Mouse (Mus musculus) cerebellum, adult 8-10 months (tissue): ENCODE measurements at regions not wholly inside any gene's neighbourhood (a gene's known extent, or its start where the extent isn't known, plus 50 kb on each side); places are given as distances from the start of the nearest gene placed in this dataset.

Source experiments
- DNase-seq: peaks from one replicate; pipeline ENCODE4 v3.0.0; 2022

GRCm38 (mm10) chr13:11268673-11269340 is 837.9 kb downstream of the Ryr2 start:
- DNase-seq: peak; percentile 11

GRCm38 (mm10) chr13:11247541-11247940 is 859.2 kb downstream of the Ryr2 start:
- no peak for DNase-seq

DNA sequence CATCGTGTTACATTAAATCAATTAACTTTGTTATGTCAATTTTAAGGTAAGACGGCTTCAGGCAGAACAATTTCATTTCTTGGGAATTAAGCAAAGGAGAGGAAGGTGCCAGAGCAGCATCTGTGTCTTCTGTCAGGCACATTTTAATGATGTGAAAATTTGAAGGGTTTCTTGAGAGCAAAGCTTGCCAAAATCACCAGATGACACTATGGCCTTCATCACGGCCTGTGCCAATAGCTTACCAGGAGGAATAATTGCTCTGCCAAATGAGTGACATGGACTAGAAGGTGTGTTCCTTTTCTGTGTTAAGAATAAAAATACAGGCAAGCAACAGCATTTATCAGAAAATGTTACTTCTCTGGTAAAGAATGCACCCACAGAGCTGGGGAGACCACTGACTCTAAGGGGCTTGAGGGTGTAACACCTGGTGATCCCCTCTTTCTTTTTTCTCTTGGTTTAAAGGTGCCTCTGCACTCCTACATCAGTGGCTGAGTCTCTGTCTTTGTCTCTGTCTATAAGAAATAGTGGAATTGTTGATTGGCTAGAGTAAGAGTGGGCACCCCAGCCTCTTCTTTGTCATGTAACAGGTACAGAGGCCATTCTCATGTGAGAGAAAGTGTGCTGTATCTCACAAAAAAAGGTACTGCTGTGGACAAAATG is 856.2 kb upstream of the Chrm3 start:
- peak; percentile 57 for DNase-seq

GRCm38 (mm10) chr13:11210109-11210508 is 849.5 kb upstream of the Chrm3 start:
- DNase-seq: no peak

DNA sequence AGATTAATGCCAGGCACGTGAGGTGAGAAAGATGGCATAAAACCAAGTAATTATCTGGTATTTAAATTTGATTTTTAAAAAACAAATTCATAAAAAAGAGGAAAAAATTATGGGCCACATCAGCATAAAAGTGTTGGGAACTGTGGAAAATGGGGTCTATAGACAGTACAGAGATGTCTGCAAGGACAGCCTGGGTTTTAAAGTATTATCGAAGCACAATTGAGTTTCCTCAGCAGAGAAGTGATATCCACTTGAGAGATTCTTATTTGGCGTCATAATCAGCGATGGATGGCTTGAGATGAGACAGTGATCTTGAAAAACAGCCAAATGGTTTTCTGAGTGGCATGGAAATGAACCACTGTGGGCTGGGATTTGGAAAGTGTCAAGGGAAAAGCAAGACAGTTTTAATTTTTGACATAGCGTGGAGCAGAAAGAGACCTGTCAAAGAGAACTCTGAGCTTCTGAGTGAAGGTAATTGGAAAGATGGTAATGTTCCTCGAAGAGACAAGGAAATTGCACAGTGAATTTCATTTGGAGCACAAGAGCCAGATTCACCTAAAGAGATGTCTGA is 844.7 kb upstream of the Chrm3 start:
- DNase-seq: no peak

GRCm38 (mm10) chr13:11201978-11202377 is 841.3 kb upstream of the Chrm3 start:
- no peak for DNase-seq

- no peak for DNase-seq
Measured at GRCm38 (mm10) chr13:11192471-11192870, 831.8 kb upstream of the Chrm3 start.

- DNase-seq: no peak
Measured at GRCm38 (mm10) chr13:11181191-11181590, 820.5 kb upstream of the Chrm3 start.

GRCm38 (mm10) chr13:11180356-11180755 is 819.7 kb upstream of the Chrm3 start:
- no peak for DNase-seq

- DNase-seq: no peak
Measured at GRCm38 (mm10) chr13:11178586-11178985, 817.9 kb upstream of the Chrm3 start.

DNA sequence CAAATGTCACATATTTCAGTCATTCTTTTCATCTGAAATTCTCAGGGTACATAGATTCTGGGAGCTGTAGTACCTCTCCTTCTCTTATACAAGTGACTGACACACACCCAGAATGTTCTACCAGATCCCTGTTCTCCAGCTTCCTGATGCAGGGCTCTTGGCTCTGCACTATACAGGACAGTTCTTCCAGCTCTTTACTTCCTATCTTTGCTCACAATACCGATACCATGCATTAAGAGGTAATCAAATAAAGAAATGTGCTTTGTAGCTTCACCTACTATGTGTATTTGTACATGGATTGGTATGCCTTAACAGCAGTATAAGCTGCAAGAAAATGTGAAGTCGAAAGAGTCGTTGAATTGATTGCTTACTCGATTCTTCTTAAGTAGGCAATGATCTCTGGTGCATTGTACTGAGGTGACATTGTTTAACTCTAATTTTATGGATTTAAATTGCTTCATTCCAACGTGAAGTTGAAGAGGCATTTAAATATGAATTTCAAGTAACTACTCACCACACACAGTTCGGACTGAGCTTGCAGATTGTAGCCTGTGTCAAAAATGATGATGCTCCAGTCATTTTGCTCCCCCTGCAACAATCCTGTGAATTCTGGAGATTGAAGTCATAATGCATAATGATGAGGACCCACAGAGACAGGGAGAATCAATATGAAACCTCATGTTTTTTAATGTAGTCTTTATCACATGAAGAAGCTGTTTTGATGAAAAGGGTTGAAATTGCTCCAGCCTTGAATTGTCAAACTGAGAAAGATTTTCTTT is 817.2 kb upstream of the Chrm3 start:
- DNase-seq: no peak

GRCm38 (mm10) chr13:11167115-11167514 is 806.5 kb upstream of the Chrm3 start:
- DNase-seq: no peak

GRCm38 (mm10) chr13:11164130-11164529 is 803.5 kb upstream of the Chrm3 start:
- DNase-seq: no peak

GRCm38 (mm10) chr13:11147268-11147667 is 786.6 kb upstream of the Chrm3 start:
- DNase-seq: no peak

DNA sequence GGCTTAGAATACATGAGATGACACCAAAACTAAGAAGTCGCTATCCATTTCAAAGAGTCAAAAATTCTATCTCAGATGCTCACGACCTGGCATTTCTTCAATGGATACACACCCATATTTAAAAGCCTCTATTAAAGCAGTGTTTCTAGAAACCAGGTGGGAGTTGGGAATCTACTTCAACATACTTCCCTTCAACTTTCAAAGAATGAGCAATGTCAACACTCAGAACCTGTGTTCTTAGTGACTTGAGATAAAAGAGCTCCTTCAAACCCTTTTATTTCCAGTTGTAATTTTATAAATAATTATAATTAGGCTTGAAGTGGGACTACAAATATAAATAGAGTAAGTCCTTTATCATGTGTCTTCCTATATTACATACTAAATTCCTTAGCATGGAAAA is 747.0 kb upstream of the Chrm3 start:
- DNase-seq: no peak

- no peak for DNase-seq
Measured at GRCm38 (mm10) chr13:11106426-11106825, 745.8 kb upstream of the Chrm3 start.

- no peak for DNase-seq
Measured at GRCm38 (mm10) chr13:11105571-11105970, 744.9 kb upstream of the Chrm3 start.

DNA sequence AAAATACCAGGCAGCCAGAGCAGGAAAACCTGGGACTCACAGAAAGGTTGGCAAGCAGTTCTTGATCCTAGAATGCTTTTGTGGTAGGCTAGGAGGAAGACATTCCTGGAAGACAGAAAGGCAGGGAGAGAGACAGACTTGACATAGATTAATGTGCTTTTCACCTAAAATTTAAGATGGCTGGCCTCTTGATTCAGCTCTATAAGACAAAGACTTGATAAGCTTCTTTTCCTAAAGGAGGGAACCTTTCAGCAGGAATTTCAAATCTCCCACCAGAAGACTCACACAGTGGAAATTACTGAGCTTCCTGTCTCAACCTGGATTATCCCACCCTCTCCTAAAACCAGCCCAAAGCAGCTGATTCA is 738.9 kb upstream of the Chrm3 start:
- DNase-seq: no peak

GRCm38 (mm10) chr13:11098899-11099585 is 738.4 kb upstream of the Chrm3 start:
- DNase-seq: no peak

DNA sequence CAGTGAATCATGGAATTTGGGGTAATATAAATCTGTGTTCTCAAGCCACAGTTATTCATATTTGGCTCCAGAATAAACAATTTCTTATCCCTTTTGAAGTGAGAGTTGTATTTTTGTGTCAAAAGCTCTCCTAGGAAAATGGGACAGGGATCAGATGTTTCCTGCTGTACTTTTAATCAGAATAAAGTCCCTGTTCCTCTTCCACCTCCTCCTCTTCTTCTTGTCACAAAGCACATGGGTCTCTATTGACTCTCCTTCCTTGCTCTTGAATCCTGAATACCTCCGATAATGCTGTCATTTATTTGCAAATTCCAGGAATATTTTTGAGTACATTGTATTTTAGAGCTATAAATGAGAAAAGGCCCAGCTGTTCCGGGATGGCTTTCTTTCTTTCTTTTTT is 732.3 kb upstream of the Chrm3 start:
- no peak for DNase-seq
